Mouse (Mus musculus) neural tube, embryonic 13.5 days (tissue): Measurements from ENCODE around the gene Med6. TPM values are rescaled to one million over a fixed set of nuclear protein-coding genes. Genes with fewer than 3 reads are reported as not detected.

Experiments used
- ATAC-seq: fragments of 200-750 bp; cut with Nextera tagmentation; 2 replicates; pipeline ENCODE4 v1.8.0; 2017; ENCODE audit warnings: low read depth, mild to moderate bottlenecking, moderate TSS enrichment, moderate library complexity
- H3K27ac ChIP-seq: fragments of 300-500 bp; sonication (generic); replicated peaks from 2 replicates; pipeline ENCODE4 v1.5.1; 2015; ENCODE audit warnings: moderate library complexity, mild to moderate bottlenecking, inconsistent platforms
- H3K27me3 ChIP-seq: fragments of 300-500 bp; sonication (generic); 2 replicates; pipeline ENCODE4 v1.6.1; 2015; ENCODE audit warnings: mild to moderate bottlenecking, inconsistent platforms
- H3K36me3 ChIP-seq: fragments of 300-500 bp; sonication (generic); 2 replicates; pipeline ENCODE4 v1.6.1; 2015; ENCODE audit warnings: mild to moderate bottlenecking, inconsistent platforms
- H3K4me1 ChIP-seq: fragments of 300-500 bp; sonication (generic); replicated peaks from 2 replicates; pipeline ENCODE4 v1.6.1; 2015; ENCODE audit warnings: inconsistent platforms
- H3K4me2 ChIP-seq: fragments of 300-500 bp; sonication (generic); 2 replicates; pipeline ENCODE4 v1.6.1; 2015; ENCODE audit warnings: inconsistent platforms, mild to moderate bottlenecking, moderate library complexity
- H3K4me3 ChIP-seq: fragments of 300-500 bp; sonication (generic); 2 replicates; pipeline ENCODE4 v1.5.1; 2015; ENCODE audit warnings: mild to moderate bottlenecking, inconsistent platforms
- H3K9ac ChIP-seq: fragments of 300-500 bp; sonication (generic); 2 replicates; pipeline ENCODE4 v1.6.1; 2015; ENCODE audit warnings: moderate library complexity, mild to moderate bottlenecking, inconsistent platforms
- H3K9me3 ChIP-seq: fragments of 300-500 bp; sonication (generic); 2 replicates; pipeline ENCODE4 v1.6.1; 2016; ENCODE audit warnings: inconsistent platforms
- WGBS: fragments of 180-500 bp; shearing (Covaris S2); methylation state at CpG from one replicate; pipeline ENCODE4 v1.1.7; 2015; 5-methylcytosine and 5-hydroxymethylcytosine counted together
- polyA plus RNA-seq: library from polyadenylated mRNA; unstranded; fragments of >200 nt; fragmentation: Nextera tagmentation; extraction: Ambion mirVana; gene quantifications from 2 replicates; pipeline ENCODE4 v1.2.1, GENCODE M21; 2015

Med6 gene
- 56.1 and 59.3 TPM in 2 replicates for polyA plus RNA-seq

- H3K36me3 ChIP-seq, result peaks cover 10% of the 10 kb centered on the region
- peak within 1 kb of the TSS; percentile 70 for H3K4me2 ChIP-seq
- ATAC-seq, result peak; percentile 97
- no peaks in the 10 kb centered on the region for H3K9me3 ChIP-seq
- WGBS, result 3% methylated on average over 36 of the region's 36 CpGs
- H3K9ac ChIP-seq, result peak within 1 kb of the TSS; percentile 87
- H3K27me3 ChIP-seq, result no peaks in the 10 kb centered on the region
- H3K4me1 ChIP-seq, result peaks cover 9% of the 10 kb centered on the region
- H3K4me3 ChIP-seq, result peak within 1 kb of the TSS; percentile 88
- peak within 1 kb of the TSS; percentile 71 for H3K27ac ChIP-seq
Observed at GRCm38 (mm10) chr12:81594902-81595671, at the start of gene Med6. Med6 (minus strand) TSS chr12:81595008.

GRCm38 (mm10) chr12:81642361-81643082, 47.7 kb upstream of the Med6 start:
- Histone ChIP-seq H3K27me3 (no peaks in the 10 kb centered on the region), H3K4me3 (no peak overlapping the region), H3K4me2 (no peak overlapping the region), H3K9me3 (no peaks in the 10 kb centered on the region), H3K4me1 (peaks cover 10% of the 10 kb centered on the region), H3K9ac (no peak overlapping the region), H3K27ac (no peak overlapping the region), H3K36me3 (peaks cover 5% of the 10 kb centered on the region)
- WGBS, result 35% methylated on average over 11 of the region's 11 CpGs
- ATAC-seq, result peak; percentile 80; the same call in 1 of the 2 replicates

GRCm38 (mm10) chr12:81640656-81641055, 45.8 kb upstream of the Med6 start:
- H3K4me1 ChIP-seq, result peaks cover 10% of the 10 kb centered on the region
- peaks cover 5% of the 10 kb centered on the region for H3K36me3 ChIP-seq
- H3K9me3 ChIP-seq, result no peaks in the 10 kb centered on the region
- no peak overlapping the region for H3K4me3 ChIP-seq
- H3K4me2 ChIP-seq, result no peak overlapping the region
- no peak overlapping the region for H3K27ac ChIP-seq
- H3K27me3 ChIP-seq, result no peaks in the 10 kb centered on the region
- no peak for ATAC-seq
- H3K9ac ChIP-seq, result no peak overlapping the region
- 72% methylated on average over 5 of the region's 5 CpGs for WGBS

- Histone ChIP-seq H3K27ac (no peak overlapping the region), H3K4me3 (peak overlapping the region; percentile 71; the same call in 1 of the 2 replicates), H3K27me3 (peaks cover 18% of the 10 kb centered on the region; the same call in 1 of the 2 replicates), H3K4me1 (peaks cover 31% of the 10 kb centered on the region), H3K36me3 (no peaks in the 10 kb centered on the region), H3K9ac (no peak overlapping the region), H3K9me3 (no peaks in the 10 kb centered on the region), H3K4me2 (peak overlapping the region; percentile 83)
- ATAC-seq, result no peak
- 83% methylated on average over 2 of the region's 2 CpGs for WGBS
Observed at GRCm38 (mm10) chr12:81633246-81633645, 38.4 kb upstream of the Med6 start.

GRCm38 (mm10) chr12:81631661-81632401, 37.0 kb upstream of the Med6 start:
- peak; percentile 54 for ATAC-seq
- 1% methylated on average over 27 of the region's 31 CpGs for WGBS
- Histone ChIP-seq H3K27me3 (peaks cover 21% of the 10 kb centered on the region; the same call in 1 of the 2 replicates), H3K27ac (peak overlapping the region; percentile 95), H3K4me3 (peak overlapping the region; percentile 71), H3K4me1 (peaks cover 31% of the 10 kb centered on the region), H3K9me3 (no peaks in the 10 kb centered on the region), H3K36me3 (no peaks in the 10 kb centered on the region), H3K9ac (peak overlapping the region; percentile 91), H3K4me2 (peak overlapping the region; percentile 83)

GRCm38 (mm10) chr12:81630915-81631660, 36.3 kb upstream of the Med6 start, which contains the start of gene Ttc9:
Ttc9 (plus strand) TSS chr12:81631249.
- Histone ChIP-seq H3K4me2 (peak within 1 kb of the TSS; percentile 83), H3K9ac (peak within 1 kb of the TSS; percentile 91), H3K36me3 (no peaks in the 10 kb centered on the region), H3K4me3 (peak within 1 kb of the TSS; percentile 71), H3K4me1 (peaks cover 31% of the 10 kb centered on the region), H3K27me3 (peaks cover 21% of the 10 kb centered on the region; the same call in 1 of the 2 replicates), H3K9me3 (no peaks in the 10 kb centered on the region), H3K27ac (peak within 1 kb of the TSS; percentile 95)
- WGBS, result under 1% methylated on average over 78 of the region's 82 CpGs
- ATAC-seq, result peak; percentile 84

GRCm38 (mm10) chr12:81630520-81630914, 35.7 kb upstream of the Med6 start:
- WGBS, result under 1% methylated on average over 16 of the region's 16 CpGs
- ATAC-seq, result peak; percentile 82

GRCm38 (mm10) chr12:81628091-81628490, 33.3 kb upstream of the Med6 start:
- H3K4me3 ChIP-seq, result no peak overlapping the region
- ATAC-seq, result no peak

More at GRCm38 (mm10) chr12:81630520-81630914, 35.7 kb upstream of the Med6 start:
- Histone ChIP-seq H3K4me1 (peaks cover 31% of the 10 kb centered on the region), H3K9me3 (no peaks in the 10 kb centered on the region), H3K4me2 (peak overlapping the region; percentile 83), H3K27ac (peak overlapping the region; percentile 95), H3K36me3 (no peaks in the 10 kb centered on the region), H3K27me3 (peaks cover 21% of the 10 kb centered on the region; the same call in 1 of the 2 replicates), H3K4me3 (peak overlapping the region; percentile 71), H3K9ac (peak overlapping the region; percentile 91)

GRCm38 (mm10) chr12:81627426-81627825, 32.6 kb upstream of the Med6 start:
- H3K9ac ChIP-seq, result no peak overlapping the region
- H3K4me3 ChIP-seq, result no peak overlapping the region
- peaks cover 14% of the 10 kb centered on the region; the same call in 1 of the 2 replicates for H3K27me3 ChIP-seq
- no peaks in the 10 kb centered on the region for H3K9me3 ChIP-seq
- 87% methylated on average over 6 of the region's 6 CpGs for WGBS
- no peak overlapping the region for H3K4me2 ChIP-seq
- no peak for ATAC-seq
- H3K36me3 ChIP-seq, result no peaks in the 10 kb centered on the region
- H3K4me1 ChIP-seq, result peaks cover 16% of the 10 kb centered on the region
- no peak overlapping the region for H3K27ac ChIP-seq

More at GRCm38 (mm10) chr12:81628091-81628490, 33.3 kb upstream of the Med6 start:
- 87% methylated on average over 4 of the region's 4 CpGs for WGBS
- H3K36me3 ChIP-seq, result no peaks in the 10 kb centered on the region
- H3K9ac ChIP-seq, result no peak overlapping the region
- peaks cover 19% of the 10 kb centered on the region; the same call in 1 of the 2 replicates for H3K27me3 ChIP-seq
- H3K9me3 ChIP-seq, result no peaks in the 10 kb centered on the region
- H3K4me1 ChIP-seq, result peaks cover 23% of the 10 kb centered on the region
- no peak overlapping the region for H3K27ac ChIP-seq
- H3K4me2 ChIP-seq, result no peak overlapping the region

GRCm38 (mm10) chr12:81626226-81626861, 31.5 kb upstream of the Med6 start:
- Histone ChIP-seq H3K4me1 (peaks cover 7% of the 10 kb centered on the region; the same call in 1 of the 2 replicates), H3K27ac (no peak overlapping the region), H3K4me3 (no peak overlapping the region), H3K4me2 (no peak overlapping the region), H3K9me3 (no peaks in the 10 kb centered on the region), H3K36me3 (no peaks in the 10 kb centered on the region), H3K27me3 (peaks cover 14% of the 10 kb centered on the region; the same call in 1 of the 2 replicates), H3K9ac (no peak overlapping the region)
- ATAC-seq, result no peak
- WGBS, result 74% methylated on average over 12 of the region's 12 CpGs
